Mouse (Mus musculus): ENCODE results near the gene Lrfn3. TPM values are rescaled to one million over a fixed set of nuclear protein-coding genes. Genes with fewer than 3 reads are reported as not detected.

The Lrfn3 gene
- total and polyA plus RNA-seq, 3 experiments = 0.08 TPM; not detected in 2

- peak; percentile 56 for DNase-seq (ENCODE audit: extremely low read depth)
- H3K4me2 ChIP-seq (ENCODE audit: insufficient read depth, low read depth, poor library complexity, severe bottlenecking) = no peak overlapping the region
- H3K4me3 ChIP-seq (replicated peaks in 1 of 3; ENCODE audit: low read depth in 2 of 3, low read length in 2 of 3, poor library complexity in 1 of 3) = no peak overlapping the region
- peaks cover 87% of the 10 kb centered on the region for H3K27me3 ChIP-seq (replicated peaks)
- H3K36me3 ChIP-seq (replicated peaks in 1 of 2; ENCODE audit: control insufficient read depth in 1 of 2, insufficient read depth in 1 of 2, low read length in 1 of 2) = no peaks in the 10 kb centered on the region
- no peaks in the 10 kb centered on the region for H3K4me1 ChIP-seq (ENCODE audit: control insufficient read depth in 1 of 2, insufficient read depth in 2 of 2)
- no peak for TF ChIP-seq ETS1 (conservative IDR thresholded peaks at IDR 0.05; ENCODE audit: low read depth, low read length)
- peak; percentile 87 for TF ChIP-seq SMC3 (IDR thresholded peaks at IDR 0.05; ENCODE audit: low read depth, low read length)
- peak; percentile 63 to 89 for TF ChIP-seq CTCF (conservative IDR thresholded peaks at IDR 0.05 in 1 of 2, IDR thresholded peaks at IDR 0.05 in 1 of 2; ENCODE audit: low read depth in 2 of 2, low read length in 2 of 2)
- TF ChIP-seq E2F4 (IDR thresholded peaks at IDR 0.05; ENCODE audit: insufficient replicate concordance, low read depth, low read length) = no peak
- TF ChIP-seq JUND (conservative IDR thresholded peaks at IDR 0.05; ENCODE audit: low read depth, low read length) = no peak
- no peak for TF ChIP-seq RCOR1 (conservative IDR thresholded peaks at IDR 0.05; ENCODE audit: low read depth, low read length)
- no peak for TF ChIP-seq POLR2A (IDR thresholded peaks at IDR 0.05; ENCODE audit: low read depth, low read length)
- TF ChIP-seq RAD21 (IDR thresholded peaks at IDR 0.05; ENCODE audit: low read depth, low read length) = peak; percentile 60
- TF ChIP-seq UBTF (IDR thresholded peaks at IDR 0.05; ENCODE audit: low read depth, low read length) = no peak
- TF ChIP-seq TCF12 (IDR thresholded peaks at IDR 0.05; ENCODE audit: low read depth, low read length) = no peak
- peak; percentile 92 for TF ChIP-seq MAX (IDR thresholded peaks at IDR 0.05; ENCODE audit: low read length)
- TF ChIP-seq MAZ (IDR thresholded peaks at IDR 0.05; ENCODE audit: low read depth, low read length) = no peak
- peak; percentile 35; the same call in 1 of the 2 replicates for TF ChIP-seq NELFE (IDR thresholded peaks at IDR 0.05; ENCODE audit: low read depth, low read length)
- TF ChIP-seq USF1 (IDR thresholded peaks at IDR 0.05; ENCODE audit: low read depth, low read length) = peak; percentile 15; the same call in 1 of the 2 replicates
- TF ChIP-seq MYC (IDR thresholded peaks at IDR 0.05; ENCODE audit: low read depth, low read length) = peak; percentile 93
- no peak for TF ChIP-seq TBP (conservative IDR thresholded peaks at IDR 0.05; ENCODE audit: low read depth, low read length)
- peak; percentile 47; the same call in 1 of the 2 replicates for TF ChIP-seq SIN3A (IDR thresholded peaks at IDR 0.05; ENCODE audit: low read length)
- TF ChIP-seq GABPA (IDR thresholded peaks at IDR 0.05; ENCODE audit: insufficient replicate concordance, low read depth, low read length) = no peak
- no peak for TF ChIP-seq IRF4 (IDR thresholded peaks at IDR 0.05; ENCODE audit: low read depth, low read length)
- no peak for TF ChIP-seq MEF2A (IDR thresholded peaks at IDR 0.05; ENCODE audit: borderline replicate concordance, low read depth, low read length)
- TF ChIP-seq MXI1 (IDR thresholded peaks at IDR 0.05; ENCODE audit: low read depth, low read length) = peak; percentile 94
- TF ChIP-seq USF2 (conservative IDR thresholded peaks at IDR 0.05; ENCODE audit: low read depth, low read length) = no peak
- no peak overlapping the region for H3K9ac ChIP-seq (ENCODE audit: insufficient read depth, low read depth)
- H3K27ac ChIP-seq (ENCODE audit: insufficient read depth, low read depth) = no peak overlapping the region
- H3K9me3 ChIP-seq (replicated peaks; ENCODE audit: low read length) = no peaks in the 10 kb centered on the region
- in situ Hi-C loops (cut with MboI; ENCODE audit: low pct_ligation_motif_present, low pct_unique_long_range_greater_than_20kb, low sequenced_read_pairs) = no loop called here
- no peaks in the 10 kb centered on the region for H3K79me2 ChIP-seq (replicated peaks; ENCODE audit: control insufficient read depth, extremely low read depth, insufficient read depth, poor library complexity, severe bottlenecking)
- dilution Hi-C loops (cut with MboI; ENCODE audit: extremely low pct_ligation_motif_present, extremely low pct_unique_long_range_greater_than_20kb, low sequenced_read_pairs) = no loop called here
Observed at GRCm38 (mm10) chr7:30347828-30348227, 14.7 kb downstream of the Lrfn3 start.

All from CH12.LX (cell line).